Mouse (Mus musculus) lung, postnatal 0 days (tissue): ENCODE measurements at regions not wholly inside any gene's neighbourhood (a gene's known extent, or its start where the extent isn't known, plus 50 kb on each side); places are given as distances from the start of the nearest gene placed in this dataset.

ENCODE experiments used
- ATAC-seq: fragments of 200-750 bp; cut with Nextera tagmentation; 2 replicates; pipeline ENCODE4 v1.8.0; 2017; ENCODE audit warnings: moderate library complexity
- DNase-seq: peaks from one replicate; pipeline ENCODE4 v3.0.0-alpha.2; 2016; ENCODE audit warnings: low spot score
- H3K27ac ChIP-seq: fragments of 300-500 bp; sonication (generic); 2 replicates; pipeline ENCODE4 v1.5.1; 2014; ENCODE audit warnings: antibody characterized with exemption, mild to moderate bottlenecking, low read length, mixed read lengths
- H3K27me3 ChIP-seq: fragments of 300-500 bp; sonication (generic); replicated peaks from 2 replicates; pipeline ENCODE4 v1.6.1; 2014; ENCODE audit warnings: low read length, mixed read lengths; ENCODE audit not compliant: insufficient read depth
- H3K36me3 ChIP-seq: fragments of 300-500 bp; sonication (generic); 2 replicates; pipeline ENCODE4 v1.6.1; 2014; ENCODE audit warnings: low read length, mixed read lengths; ENCODE audit not compliant: insufficient read depth
- H3K4me1 ChIP-seq: fragments of 300-500 bp; sonication (generic); 2 replicates; pipeline ENCODE4 v1.6.1; 2014; ENCODE audit warnings: antibody characterized with exemption, low read depth, low read length, mixed read lengths; ENCODE audit not compliant: insufficient read depth
- H3K4me2 ChIP-seq: fragments of 300-500 bp; sonication (generic); replicated peaks from 2 replicates; pipeline ENCODE4 v1.6.1; 2014; ENCODE audit warnings: low read depth, mild to moderate bottlenecking, low read length, moderate library complexity, mixed read lengths
- H3K4me3 ChIP-seq: fragments of 300-500 bp; sonication (generic); 2 replicates; pipeline ENCODE4 v1.5.1; 2014; ENCODE audit warnings: low read depth, low read length
- H3K9ac ChIP-seq: fragments of 300-500 bp; sonication (generic); replicated peaks from 2 replicates; pipeline ENCODE4 v1.6.1; 2014; ENCODE audit warnings: low read depth, mild to moderate bottlenecking
- H3K9me3 ChIP-seq: fragments of 300-500 bp; sonication (generic); 2 replicates; pipeline ENCODE4 v1.6.1; 2016; ENCODE audit warnings: low read length, mixed read lengths
- CTCF ChIP-seq: IDR thresholded peaks from 2 replicates; pipeline ENCODE4 v1.5.1; 2016; ENCODE audit warnings: antibody characterized with exemption, mild to moderate bottlenecking
- EP300 ChIP-seq: IDR thresholded peaks from 2 replicates; pipeline ENCODE4 v1.6.1; 2016; ENCODE audit warnings: antibody characterized with exemption, mild to moderate bottlenecking, control low read depth
- WGBS: fragments of 180-500 bp; shearing (Covaris S2); extraction: QIAGEN DNeasy Blood & Tissue Kit; methylation state at CpG from one replicate; pipeline ENCODE4 v1.1.7; 2014; 5-methylcytosine and 5-hydroxymethylcytosine counted together

- Histone ChIP-seq H3K4me2 (no peak overlapping the region), H3K9ac (no peak overlapping the region), H3K27me3 (no peaks in the 10 kb centered on the region), H3K4me3 (no peak overlapping the region), H3K9me3 (no peaks in the 10 kb centered on the region), H3K36me3 (no peaks in the 10 kb centered on the region), H3K27ac (no peak overlapping the region), H3K4me1 (no peaks in the 10 kb centered on the region)
- no peak for ATAC-seq
- 63% methylated on average over 2 of the region's 2 CpGs for WGBS
- DNase-seq = no peak
- TF ChIP-seq EP300 (no peak), CTCF (no peak)
These were observed 381.2 kb upstream of the Jag1 start for GRCm38 (mm10) chr2:137497616-137498015.

DNA sequence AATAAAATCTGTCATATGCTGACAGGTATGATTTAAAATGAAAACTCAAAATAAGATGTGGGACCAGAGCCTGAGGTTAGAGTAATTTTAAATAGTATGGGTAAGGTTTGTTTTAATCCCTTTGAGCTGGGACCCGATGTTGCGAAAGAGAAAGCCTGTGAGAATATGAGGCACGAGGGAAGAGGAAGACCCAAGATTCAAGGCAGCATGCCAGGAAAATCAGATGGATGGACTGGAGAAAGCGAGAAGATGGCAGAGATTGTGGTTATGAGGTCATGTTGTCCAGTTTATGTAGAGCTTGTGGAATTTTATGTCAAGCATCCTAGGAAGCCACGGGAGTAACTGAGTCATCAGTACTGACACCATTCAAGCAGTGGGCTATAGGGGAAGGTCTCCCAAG lies 377.2 kb upstream of the Jag1 start:
- Histone ChIP-seq H3K4me2 (no peak overlapping the region), H3K9me3 (no peaks in the 10 kb centered on the region), H3K27me3 (no peaks in the 10 kb centered on the region), H3K4me3 (no peak overlapping the region), H3K4me1 (no peaks in the 10 kb centered on the region), H3K27ac (no peak overlapping the region), H3K36me3 (no peaks in the 10 kb centered on the region), H3K9ac (no peak overlapping the region)
- 65% methylated on average over 5 of the region's 5 CpGs for WGBS
- ATAC-seq (no peak), DNase-seq (no peak)
- TF ChIP-seq EP300 (no peak), CTCF (no peak)

DNA sequence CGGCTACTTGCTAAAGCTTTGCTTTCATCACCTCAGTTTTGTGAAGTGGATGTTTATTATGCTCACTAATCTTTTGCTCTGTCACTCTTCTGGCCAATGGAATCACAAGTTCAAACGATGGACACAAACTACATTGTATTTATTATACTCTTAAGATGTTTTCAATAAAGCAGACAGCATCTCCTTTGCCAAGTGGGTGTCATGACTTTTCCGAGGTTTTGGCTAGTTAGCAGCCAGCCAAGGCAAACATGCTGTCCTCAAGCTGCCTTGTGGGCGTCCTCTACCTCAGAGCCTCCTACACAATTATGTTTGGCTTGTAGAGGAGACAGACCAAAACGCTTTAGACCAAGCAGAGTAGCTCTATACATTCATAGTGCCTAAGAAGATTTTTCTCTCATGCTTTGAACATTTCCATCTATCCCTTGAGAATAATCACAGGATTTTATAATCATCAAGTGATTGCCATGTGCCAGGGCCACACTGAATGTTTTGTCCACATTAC lies 372.8 kb upstream of the Jag1 start:
- Histone ChIP-seq H3K4me3 (no peak overlapping the region), H3K4me2 (no peak overlapping the region), H3K4me1 (no peaks in the 10 kb centered on the region), H3K36me3 (no peaks in the 10 kb centered on the region), H3K9me3 (no peaks in the 10 kb centered on the region), H3K9ac (no peak overlapping the region), H3K27ac (no peak overlapping the region), H3K27me3 (no peaks in the 10 kb centered on the region)
- TF ChIP-seq EP300 (no peak), CTCF (no peak)
- DNase-seq = no peak
- no peak for ATAC-seq
- WGBS = 54% methylated on average over 5 of the region's 5 CpGs

DNA sequence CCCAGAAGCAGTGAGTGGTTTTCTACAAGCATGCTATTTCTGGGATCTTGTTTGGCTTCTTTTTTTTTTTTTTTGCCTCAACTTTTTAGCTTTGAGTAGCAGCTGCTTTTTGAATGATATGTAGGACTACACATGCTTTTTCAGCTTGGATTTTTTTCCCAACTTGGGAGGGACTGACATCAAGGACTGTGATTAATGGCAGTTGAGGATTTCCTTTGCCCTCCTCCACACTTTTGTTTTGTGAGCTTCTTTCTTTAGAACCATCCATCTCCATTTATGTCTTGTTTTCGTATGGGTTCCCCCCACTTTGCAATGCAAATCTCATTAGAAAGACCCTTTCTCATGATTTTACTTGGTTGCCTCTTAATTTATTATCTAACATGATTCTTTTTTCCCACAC lies 352.3 kb upstream of the Jag1 start:
- H3K4me3 ChIP-seq = no peak overlapping the region
- no peak for ATAC-seq
- DNase-seq = no peak
- H3K27ac ChIP-seq = no peak overlapping the region
- TF ChIP-seq CTCF = no peak
- TF ChIP-seq EP300 = no peak
- H3K27me3 ChIP-seq = no peaks in the 10 kb centered on the region
- no peaks in the 10 kb centered on the region for H3K9me3 ChIP-seq
- 52% methylated on average over 1 of the region's 1 CpGs for WGBS
- H3K4me2 ChIP-seq = no peak overlapping the region
- H3K9ac ChIP-seq = no peak overlapping the region
- no peaks in the 10 kb centered on the region for H3K4me1 ChIP-seq
- no peaks in the 10 kb centered on the region for H3K36me3 ChIP-seq

GRCm38 (mm10) chr2:137457061-137457753 lies 340.8 kb upstream of the Jag1 start:
- no peak overlapping the region for H3K9ac ChIP-seq
- WGBS = 51% methylated on average over 4 of the region's 4 CpGs
- no peak overlapping the region for H3K4me2 ChIP-seq
- no peak overlapping the region for H3K27ac ChIP-seq
- H3K27me3 ChIP-seq = no peaks in the 10 kb centered on the region
- TF ChIP-seq CTCF (no peak), EP300 (no peak)
- H3K9me3 ChIP-seq = no peaks in the 10 kb centered on the region
- no peaks in the 10 kb centered on the region for H3K36me3 ChIP-seq
- no peaks in the 10 kb centered on the region for H3K4me1 ChIP-seq
- no peak for DNase-seq
- no peak for ATAC-seq
- H3K4me3 ChIP-seq = no peak overlapping the region

DNA sequence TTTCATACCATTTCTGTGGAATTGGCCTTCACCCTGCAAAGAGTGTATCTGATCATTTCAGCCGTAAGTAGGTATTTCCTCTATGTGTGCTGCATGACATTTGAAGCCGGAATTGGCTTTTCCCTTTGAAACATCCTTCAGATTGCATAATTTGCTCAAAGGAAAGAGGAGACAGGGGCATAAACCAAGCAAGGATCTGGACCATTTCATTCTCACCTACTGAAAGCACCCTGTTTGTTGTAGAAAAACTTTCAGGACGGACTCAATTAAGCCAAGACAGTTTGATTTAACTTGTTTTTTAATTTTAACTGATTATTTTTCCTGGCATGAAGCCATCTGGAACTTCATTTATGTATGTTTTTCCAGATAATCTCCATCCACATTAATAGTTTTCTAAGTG lies 340.0 kb upstream of the Jag1 start:
- no peak for ATAC-seq
- Histone ChIP-seq H3K9me3 (no peaks in the 10 kb centered on the region), H3K27me3 (no peaks in the 10 kb centered on the region), H3K27ac (no peak overlapping the region), H3K4me1 (no peaks in the 10 kb centered on the region), H3K36me3 (no peaks in the 10 kb centered on the region), H3K9ac (no peak overlapping the region), H3K4me3 (no peak overlapping the region), H3K4me2 (no peak overlapping the region)
- no peak for DNase-seq
- 39% methylated on average over 3 of the region's 3 CpGs for WGBS
- no peak for TF ChIP-seq EP300
- TF ChIP-seq CTCF = no peak
